Mouse (Mus musculus): ENCODE measurements around the gene Wwp2. TPM values are rescaled to one million over a fixed set of nuclear protein-coding genes. Genes with fewer than 3 reads are reported as not detected.
"Not testable (repeated sequence)": the region's sequence is repeated elsewhere in the genome, so short reads cannot be mapped to it uniquely, and the experiment has no call there.

The Wwp2 gene
- polyA plus RNA-seq, 1 experiment: 43.7 TPM

- Histone ChIP-seq H3K4me1 (ENCODE audit: control insufficient read depth, insufficient read depth, low read length) (peaks cover 4% of the 10 kb centered on the region; the same call in 1 of the 2 replicates), H3K27ac (ENCODE audit: insufficient read depth, low read length) (no peak overlapping the region), H3K4me3 (ENCODE audit: insufficient read depth, low read length) (no peak overlapping the region)
- no peak for TF ChIP-seq CTCF (IDR thresholded peaks at IDR 0.05; ENCODE audit: borderline replicate concordance, insufficient read depth, low read length)
- TF ChIP-seq POLR2A (IDR thresholded peaks at IDR 0.05; ENCODE audit: low read depth, low read length): no peak
Measured at GRCm38 (mm10) chr8:107466642-107467041, 30.5 kb downstream of the Wwp2 start.

GRCm38 (mm10) chr8:107468811-107469302, 32.7 kb downstream of the Wwp2 start:
- Histone ChIP-seq H3K4me1 (ENCODE audit: control insufficient read depth, insufficient read depth, low read length) (peaks cover 4% of the 10 kb centered on the region; the same call in 1 of the 2 replicates), H3K4me3 (ENCODE audit: insufficient read depth, low read length) (no peak overlapping the region), H3K27ac (ENCODE audit: insufficient read depth, low read length) (no peak overlapping the region)
- TF ChIP-seq POLR2A (IDR thresholded peaks at IDR 0.05; ENCODE audit: low read depth, low read length) (no peak), CTCF (IDR thresholded peaks at IDR 0.05; ENCODE audit: borderline replicate concordance, insufficient read depth, low read length) (no peak)

GRCm38 (mm10) chr8:107470302-107470701, 34.1 kb downstream of the Wwp2 start:
- TF ChIP-seq POLR2A (IDR thresholded peaks at IDR 0.05; ENCODE audit: low read depth, low read length): no peak
- TF ChIP-seq CTCF (IDR thresholded peaks at IDR 0.05; ENCODE audit: borderline replicate concordance, insufficient read depth, low read length): no peak
- Histone ChIP-seq H3K27ac (ENCODE audit: insufficient read depth, low read length) (no peak overlapping the region), H3K4me1 (ENCODE audit: control insufficient read depth, insufficient read depth, low read length) (peaks cover 4% of the 10 kb centered on the region; the same call in 1 of the 2 replicates), H3K4me3 (ENCODE audit: insufficient read depth, low read length) (no peak overlapping the region)

- TF ChIP-seq POLR2A (IDR thresholded peaks at IDR 0.05; ENCODE audit: low read depth, low read length) (no peak), CTCF (IDR thresholded peaks at IDR 0.05; ENCODE audit: borderline replicate concordance, insufficient read depth, low read length) (no peak)
- H3K4me1 ChIP-seq (ENCODE audit: control insufficient read depth, insufficient read depth, low read length): peaks cover 4% of the 10 kb centered on the region; the same call in 1 of the 2 replicates
Measured at GRCm38 (mm10) chr8:107472403-107473100, 36.4 kb downstream of the Wwp2 start.

GRCm38 (mm10) chr8:107473369-107473768, 37.2 kb downstream of the Wwp2 start:
- H3K4me3 ChIP-seq (ENCODE audit: insufficient read depth, low read length): no peak overlapping the region
- H3K27ac ChIP-seq (ENCODE audit: insufficient read depth, low read length): no peak overlapping the region
- TF ChIP-seq CTCF (IDR thresholded peaks at IDR 0.05; ENCODE audit: borderline replicate concordance, insufficient read depth, low read length) (no peak), POLR2A (IDR thresholded peaks at IDR 0.05; ENCODE audit: low read depth, low read length) (no peak)
- peaks cover 4% of the 10 kb centered on the region; the same call in 1 of the 2 replicates for H3K4me1 ChIP-seq (ENCODE audit: control insufficient read depth, insufficient read depth, low read length)

More at GRCm38 (mm10) chr8:107472403-107473100, 36.4 kb downstream of the Wwp2 start:
- no peak overlapping the region for H3K27ac ChIP-seq (ENCODE audit: insufficient read depth, low read length)
- H3K4me3 ChIP-seq (ENCODE audit: insufficient read depth, low read length): no peak overlapping the region

- Histone ChIP-seq H3K4me1 (ENCODE audit: control insufficient read depth, insufficient read depth, low read length) (no peaks in the 10 kb centered on the region), H3K27ac (ENCODE audit: insufficient read depth, low read length) (no peak overlapping the region), H3K4me3 (ENCODE audit: insufficient read depth, low read length) (no peak overlapping the region)
- TF ChIP-seq POLR2A (IDR thresholded peaks at IDR 0.05; ENCODE audit: low read depth, low read length) (no peak), CTCF (IDR thresholded peaks at IDR 0.05; ENCODE audit: borderline replicate concordance, insufficient read depth, low read length) (no peak)
Measured at GRCm38 (mm10) chr8:107475613-107476012, 39.4 kb downstream of the Wwp2 start.

- H3K27ac ChIP-seq (ENCODE audit: insufficient read depth, low read length); H3K4me3 ChIP-seq (ENCODE audit: insufficient read depth, low read length); H3K4me1 ChIP-seq (ENCODE audit: control insufficient read depth, insufficient read depth, low read length): not testable (repeated sequence)
Measured at GRCm38 (mm10) chr8:107476786-107477185, 40.6 kb downstream of the Wwp2 start.

GRCm38 (mm10) chr8:107478728-107479127, 42.6 kb downstream of the Wwp2 start:
- H3K4me3 ChIP-seq (ENCODE audit: insufficient read depth, low read length): no peak overlapping the region
- no peak overlapping the region for H3K27ac ChIP-seq (ENCODE audit: insufficient read depth, low read length)
- no peaks in the 10 kb centered on the region for H3K4me1 ChIP-seq (ENCODE audit: control insufficient read depth, insufficient read depth, low read length)
- TF ChIP-seq CTCF (IDR thresholded peaks at IDR 0.05; ENCODE audit: borderline replicate concordance, insufficient read depth, low read length): no peak
- TF ChIP-seq POLR2A (IDR thresholded peaks at IDR 0.05; ENCODE audit: low read depth, low read length): no peak

GRCm38 (mm10) chr8:107480436-107480835, 44.3 kb downstream of the Wwp2 start:
- no peak overlapping the region for H3K4me3 ChIP-seq (ENCODE audit: insufficient read depth, low read length)
- no peak overlapping the region for H3K27ac ChIP-seq (ENCODE audit: insufficient read depth, low read length)
- no peak for TF ChIP-seq POLR2A (IDR thresholded peaks at IDR 0.05; ENCODE audit: low read depth, low read length)
- no peaks in the 10 kb centered on the region for H3K4me1 ChIP-seq (ENCODE audit: control insufficient read depth, insufficient read depth, low read length)

- H3K4me1 ChIP-seq (ENCODE audit: control insufficient read depth, insufficient read depth, low read length): no peaks in the 10 kb centered on the region
- no peak overlapping the region for H3K4me3 ChIP-seq (ENCODE audit: insufficient read depth, low read length)
- H3K27ac ChIP-seq (ENCODE audit: insufficient read depth, low read length): no peak overlapping the region
- TF ChIP-seq POLR2A (IDR thresholded peaks at IDR 0.05; ENCODE audit: low read depth, low read length) (no peak), CTCF (IDR thresholded peaks at IDR 0.05; ENCODE audit: borderline replicate concordance, insufficient read depth, low read length) (no peak)
Measured at GRCm38 (mm10) chr8:107483250-107483649, 47.1 kb downstream of the Wwp2 start.
